Mouse (Mus musculus) lung, adult 2 months (tissue): ENCODE results near the gene Rnf150.

Source experiments
- CTCF ChIP-seq: fragments of 200-500 bp; IDR thresholded peaks from 2 replicates; pipeline ENCODE4 v1.5.1; 2011; ENCODE audit warnings: mild to moderate bottlenecking, low read length, control low read depth; ENCODE audit not compliant: insufficient read depth
- POLR2A ChIP-seq: fragments of 200-500 bp; IDR thresholded peaks from 2 replicates; pipeline ENCODE4 v1.6.1; 2011; ENCODE audit warnings: low read depth, mild to moderate bottlenecking, control low read depth, low read length, borderline replicate concordance; ENCODE audit errors: extremely low read depth

- no peak for TF ChIP-seq POLR2A
- TF ChIP-seq CTCF = no peak
Observed at GRCm38 (mm10) chr8:82912282-82912681, 49.1 kb downstream of the Rnf150 start.
